In genomic region chr5:130340656-130341055, GRCm38 (mm10) we compare ENCODE assay signal across 23 mouse cellular contexts. TPM values are rescaled to one million over a fixed set of nuclear protein-coding genes. Genes with fewer than 3 reads are reported as not detected.
DNase-seq lines count a peak whose midpoint lies in the region; ATAC-seq lines count a peak whose summit lies in the region.
"Had no signal": no experiment of that assay in that cellular context is flagged by ENCODE, and none has a peak within 500 bp of the region (broad histone marks: within the 10 kb centered on the region; RNA-seq: fewer than 3 reads in every experiment).

No protein-coding gene starts in this region.

- ATAC-seq in hindbrain, embryonic 14.5 days (ENCODE audit: low FRiP score) = no peak
- no peak for ATAC-seq in forebrain, embryonic 14.5 days
- ATAC-seq: forebrain, embryonic 13.5 days; forebrain, embryonic 16.5 days had no signal

- peak; percentile 65 for DNase-seq in adrenal gland, adult 2 months
- DNase-seq in adrenal gland, adult 8-10 months = peak; percentile 69
- DNase-seq in adrenal gland, postnatal 14 days = peak; percentile 66
- DNase-seq in adrenal gland, postnatal 36 days = peak; percentile 61 to 63
- DNase-seq in hindbrain, embryonic 14.5 days (ENCODE audit: low spot score) = no peak
- no peak for DNase-seq in forebrain, embryonic 14.5 days (ENCODE audit: low spot score)
- DNase-seq in cerebellum, adult 11 months = no peak
- DNase-seq: cerebellum, adult 11-12 months; cerebellum, adult 2 months; cerebellum, adult 9-10 months; cerebellum, postnatal 10 days; cerebellum, postnatal 25 days had no signal

- WGBS in hindbrain, embryonic 14.5 days = 96% methylated on average over 15 of the region's 15 CpGs
- WGBS in forebrain, embryonic 14.5 days = 93% methylated on average over 15 of the region's 15 CpGs

- H3K27ac ChIP-seq in hindbrain, embryonic 14.5 days = no peak overlapping the region
- no peak overlapping the region for H3K27ac ChIP-seq in forebrain, embryonic 14.5 days (ENCODE audit: low read depth, low read length)
- H3K27ac ChIP-seq: embryonic facial prominence, embryonic 10.5 days; embryonic facial prominence, embryonic 12.5 days; forebrain, embryonic 13.5 days had no signal

- H3K9ac ChIP-seq in hindbrain, embryonic 14.5 days = no peak overlapping the region
- H3K9ac ChIP-seq in forebrain, embryonic 14.5 days (ENCODE audit: low read length) = no peak overlapping the region
- H3K9ac ChIP-seq: embryonic facial prominence, embryonic 12.5 days; forebrain, embryonic 13.5 days had no signal

- no peak overlapping the region for H3K4me2 ChIP-seq in hindbrain, embryonic 14.5 days (replicated peaks)
- no peak overlapping the region for H3K4me2 ChIP-seq in forebrain, embryonic 14.5 days (ENCODE audit: low read length)
- H3K4me2 ChIP-seq: embryonic facial prominence, embryonic 12.5 days; forebrain, embryonic 13.5 days had no signal

- H3K36me3 ChIP-seq in hindbrain, embryonic 14.5 days (replicated peaks; ENCODE audit: control insufficient read depth, insufficient read depth) = peaks cover 36% of the 10 kb centered on the region
- H3K36me3 ChIP-seq in forebrain, embryonic 14.5 days (ENCODE audit: control insufficient read depth, insufficient read depth, low read length) = peaks cover 35% of the 10 kb centered on the region

- H3K9me3 ChIP-seq in hindbrain, embryonic 14.5 days (ENCODE audit: control insufficient read depth, low read length) = no peaks in the 10 kb centered on the region
- no peaks in the 10 kb centered on the region for H3K9me3 ChIP-seq in forebrain, embryonic 14.5 days (replicated peaks; ENCODE audit: control insufficient read depth, low read length)
- H3K9me3 ChIP-seq: embryonic facial prominence, embryonic 10.5 days; embryonic facial prominence, embryonic 12.5 days; forebrain, embryonic 13.5 days had no signal

- no peaks in the 10 kb centered on the region for H3K27me3 ChIP-seq in hindbrain, embryonic 14.5 days (ENCODE audit: control insufficient read depth, insufficient read depth, low read length)
- no peaks in the 10 kb centered on the region for H3K27me3 ChIP-seq in forebrain, embryonic 14.5 days (replicated peaks; ENCODE audit: control insufficient read depth, insufficient read depth, low read length)
- H3K27me3 ChIP-seq: embryonic facial prominence, embryonic 12.5 days; forebrain, embryonic 13.5 days had no signal

- H3K4me3 ChIP-seq in hindbrain, embryonic 14.5 days (replicated peaks; ENCODE audit: low read length) = no peak overlapping the region
- H3K4me3 ChIP-seq in forebrain, embryonic 14.5 days (ENCODE audit: low read depth, low read length) = no peak overlapping the region
- H3K4me3 ChIP-seq: embryonic facial prominence, embryonic 10.5 days; embryonic facial prominence, embryonic 12.5 days; forebrain, embryonic 13.5 days had no signal

- H3K4me1 ChIP-seq in hindbrain, embryonic 14.5 days (replicated peaks; ENCODE audit: control insufficient read depth, insufficient read depth, low read length) = no peaks in the 10 kb centered on the region
- no peaks in the 10 kb centered on the region for H3K4me1 ChIP-seq in forebrain, embryonic 14.5 days (ENCODE audit: control insufficient read depth, insufficient read depth, low read length)
- H3K4me1 ChIP-seq: embryonic facial prominence, embryonic 10.5 days; embryonic facial prominence, embryonic 12.5 days had no signal

RNA-seq across cellular contexts. Expression of gene Caln1, which starts 28.6 kb away (rescaled TPM):
- total RNA-seq in adrenal gland, adult 2 months (2021) = 10 to 100 TPM; 33.7 to 46.2 TPM
- polyA plus RNA-seq in adrenal gland, adult 2 months (2012; rRNA removed) = 19.4 and 19.7 TPM in 2 replicates
- total RNA-seq in adrenal gland, adult 8-10 months (2022) = 10 to 100 TPM; 48.9 to 84.6 (median 58.6) TPM
- total RNA-seq in adrenal gland, postnatal 14 days (2021) = 29.7 and 35.2 TPM in 2 replicates
- 10 to 100 TPM; 35.2 to 55.2 TPM for total RNA-seq in adrenal gland, postnatal 36 days (2021)
- 19.7 and 24.3 TPM in 2 replicates for polyA plus RNA-seq in hindbrain, embryonic 14.5 days (2014; fragmentation: Nextera tagmentation; extraction: Ambion mirVana)
- polyA plus RNA-seq in forebrain, embryonic 14.5 days (2014; fragmentation: Nextera tagmentation; extraction: Ambion mirVana) = 2.5 and 6.5 TPM in 2 replicates
- total RNA-seq: ES-E14, MEL had no signal

RNA-seq across cellular contexts. Expression of gene A330070K13Rik, which starts 43.8 kb away (rescaled TPM):
- total RNA-seq in adrenal gland, adult 2 months (2021) = not detected
- not detected in 2 replicates for polyA plus RNA-seq in adrenal gland, adult 2 months (2012; rRNA removed)
- not detected for total RNA-seq in adrenal gland, adult 8-10 months (2022)
- not detected in 2 replicates for total RNA-seq in adrenal gland, postnatal 14 days (2021)
- not detected for total RNA-seq in adrenal gland, postnatal 36 days (2021)
- polyA plus RNA-seq in hindbrain, embryonic 14.5 days (2014; fragmentation: Nextera tagmentation; extraction: Ambion mirVana) = not detected in 2 replicates
- not detected in 2 replicates for polyA plus RNA-seq in forebrain, embryonic 14.5 days (2014; fragmentation: Nextera tagmentation; extraction: Ambion mirVana)
- total RNA-seq: adrenal gland, postnatal 4 days; ES-E14; MEL had no signal
- polyA plus RNA-seq: brain, embryonic 14.5 days; C2C12; embryonic facial prominence, embryonic 10.5 days; embryonic facial prominence, embryonic 12.5 days; embryonic facial prominence, embryonic 14.5 days; forebrain, embryonic 11.5 days; forebrain, embryonic 13.5 days; forebrain, embryonic 16.5 days had no signal

Comparison
In these comparisons a context has a peak if more than half of its experiments do, and no peak if none do; other contexts are left out.
1. DNase-seq: peak in adrenal gland, adult 2 months (single experiment), adrenal gland, adult 8-10 months (single experiment), adrenal gland, postnatal 14 days (single experiment) and adrenal gland, postnatal 36 days (2 of 2); none in hindbrain, embryonic 14.5 days (single experiment), forebrain, embryonic 14.5 days (single experiment) and cerebellum, adult 11 months (single experiment).